Mouse (Mus musculus) midbrain, embryonic 16.5 days (tissue): ENCODE results near the gene Nol3. TPM values are rescaled to one million over a fixed set of nuclear protein-coding genes. Genes with fewer than 3 reads are reported as not detected.

Experiments
- ATAC-seq: fragments of 200-750 bp; cut with Nextera tagmentation; 2 replicates; pipeline ENCODE4 v1.8.0; 2017; ENCODE audit warnings: moderate TSS enrichment
- H3K27ac ChIP-seq: fragments of 300-500 bp; sonication (generic); 2 replicates; pipeline ENCODE4 v1.5.1; 2014; ENCODE audit warnings: mild to moderate bottlenecking, low read length, mixed read lengths
- H3K27me3 ChIP-seq: fragments of 300-500 bp; sonication (generic); 2 replicates; pipeline ENCODE4 v1.6.1; 2014; ENCODE audit warnings: low read depth, low read length, mixed read lengths; ENCODE audit not compliant: control insufficient read depth, insufficient read depth
- H3K36me3 ChIP-seq: fragments of 300-500 bp; sonication (generic); 2 replicates; pipeline ENCODE4 v1.6.1; 2014; ENCODE audit warnings: mild to moderate bottlenecking, low read length, moderate library complexity, mixed read lengths; ENCODE audit not compliant: control insufficient read depth, insufficient read depth
- H3K4me1 ChIP-seq: fragments of 300-500 bp; sonication (generic); 2 replicates; pipeline ENCODE4 v1.6.1; 2014; ENCODE audit warnings: mild to moderate bottlenecking, low read length, mixed read lengths; ENCODE audit not compliant: control insufficient read depth, insufficient read depth
- H3K4me2 ChIP-seq: fragments of 300-500 bp; sonication (generic); 2 replicates; pipeline ENCODE4 v1.6.1; 2014; ENCODE audit warnings: mild to moderate bottlenecking, low read length, mixed read lengths
- H3K4me3 ChIP-seq: fragments of 300-500 bp; sonication (generic); 2 replicates; pipeline ENCODE4 v1.5.1; 2014; ENCODE audit warnings: low read depth, mild to moderate bottlenecking, low read length, moderate library complexity, mixed read lengths
- H3K9ac ChIP-seq: fragments of 300-500 bp; sonication (generic); 2 replicates; pipeline ENCODE4 v1.6.1; 2014; ENCODE audit warnings: low read depth, low read length, mixed read lengths
- H3K9me3 ChIP-seq: fragments of 300-500 bp; sonication (generic); replicated peaks from 2 replicates; pipeline ENCODE4 v1.6.1; 2014; ENCODE audit warnings: mild to moderate bottlenecking, low read length, mixed read lengths; ENCODE audit not compliant: control insufficient read depth, poor library complexity, severe bottlenecking
- WGBS: fragments of 180-500 bp; shearing (Covaris S2); extraction: QIAGEN DNeasy Blood & Tissue Kit; methylation state at CpG from one replicate; pipeline ENCODE4 v1.1.7; 2014; 5-methylcytosine and 5-hydroxymethylcytosine counted together
- polyA plus RNA-seq: library from polyadenylated mRNA; unstranded; fragments of >200 nt; fragmentation: Nextera tagmentation; extraction: Ambion mirVana; gene quantifications from 2 replicates; pipeline ENCODE4 v1.2.1, GENCODE M21; 2015

The Nol3 gene
- polyA plus RNA-seq, 1 experiment from 2014 or later: 4.5 TPM

DNA sequence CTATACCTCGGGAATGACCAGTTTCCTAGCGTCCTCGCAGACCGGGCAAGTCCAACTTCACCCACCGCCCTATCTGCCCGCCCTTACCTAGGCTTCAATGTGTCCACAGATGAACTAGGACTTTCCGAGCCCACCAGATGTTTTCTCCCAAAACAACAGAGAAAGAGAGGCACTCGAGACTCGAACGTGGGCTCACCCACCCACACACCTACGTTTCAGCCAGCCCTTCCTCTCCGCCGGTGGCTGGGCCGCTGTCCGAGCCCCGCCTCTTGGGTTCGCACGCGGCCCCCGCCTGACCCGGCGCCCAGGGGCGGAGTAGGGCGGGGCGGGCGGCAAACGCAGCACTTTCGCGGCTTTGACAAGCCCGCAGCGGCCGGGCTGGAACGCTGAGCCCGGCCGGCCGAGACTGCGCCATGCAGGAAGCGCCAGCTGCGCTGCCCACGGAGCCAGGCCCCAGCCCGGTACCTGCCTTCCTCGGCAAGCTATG, 6.4 kb upstream of the Nol3 start, which contains the start of gene Hsf4:
TSS of gene Hsf4 (plus strand) at position 341 of the 487 bp plus-strand sequence.
- Histone ChIP-seq H3K27ac (peak within 1 kb of the TSS; percentile 67), H3K27me3 (peaks cover 84% of the 10 kb centered on the region), H3K4me1 (peaks cover 20% of the 10 kb centered on the region), H3K4me3 (peak within 1 kb of the TSS; percentile 49), H3K36me3 (no peaks in the 10 kb centered on the region), H3K9me3 (no peaks in the 10 kb centered on the region), H3K4me2 (peak within 1 kb of the TSS; percentile 94), H3K9ac (peak within 1 kb of the TSS; percentile 70)
- under 1% methylated on average over 31 of the region's 42 CpGs for WGBS
- ATAC-seq: 0 out of 2 replicates have a peak, but pooled peaks have one; percentile 1

- Histone ChIP-seq H3K4me3 (peak overlapping the region; percentile 49), H3K27ac (no peak overlapping the region), H3K4me1 (peaks cover 21% of the 10 kb centered on the region), H3K27me3 (peaks cover 84% of the 10 kb centered on the region), H3K36me3 (no peaks in the 10 kb centered on the region), H3K9me3 (no peaks in the 10 kb centered on the region), H3K4me2 (peak overlapping the region; percentile 94), H3K9ac (peak overlapping the region; percentile 70)
- no peak for ATAC-seq
- 2% methylated on average over 39 of the region's 39 CpGs for WGBS
Measured at GRCm38 (mm10) chr8:105270101-105270915, 5.6 kb upstream of the Nol3 start.

DNA sequence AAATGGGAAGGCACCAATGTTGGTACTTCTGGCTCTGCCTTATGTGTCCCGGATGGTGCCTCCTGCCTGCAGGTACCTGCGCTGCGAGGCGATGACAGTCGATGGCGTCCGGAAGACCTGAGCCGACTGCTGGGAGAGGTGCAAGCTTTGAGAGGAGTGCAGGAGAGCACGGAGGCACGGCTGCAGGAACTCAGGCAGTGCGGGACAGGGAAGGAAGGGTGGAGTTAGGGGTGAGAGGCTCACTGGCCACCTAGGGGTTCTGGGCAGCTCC, 5.1 kb upstream of the Nol3 start:
- H3K27ac ChIP-seq: no peak overlapping the region
- peak overlapping the region; percentile 8 for H3K4me3 ChIP-seq
- 0% methylated on average over 11 of the region's 11 CpGs for WGBS
- no peak for ATAC-seq
- no peaks in the 10 kb centered on the region for H3K9me3 ChIP-seq
- peak overlapping the region; percentile 17; the same call in 1 of the 2 replicates for H3K9ac ChIP-seq
- H3K4me2 ChIP-seq: peak overlapping the region; percentile 33
- H3K36me3 ChIP-seq: no peaks in the 10 kb centered on the region
- peaks cover 26% of the 10 kb centered on the region for H3K4me1 ChIP-seq
- H3K27me3 ChIP-seq: peaks cover 85% of the 10 kb centered on the region

DNA sequence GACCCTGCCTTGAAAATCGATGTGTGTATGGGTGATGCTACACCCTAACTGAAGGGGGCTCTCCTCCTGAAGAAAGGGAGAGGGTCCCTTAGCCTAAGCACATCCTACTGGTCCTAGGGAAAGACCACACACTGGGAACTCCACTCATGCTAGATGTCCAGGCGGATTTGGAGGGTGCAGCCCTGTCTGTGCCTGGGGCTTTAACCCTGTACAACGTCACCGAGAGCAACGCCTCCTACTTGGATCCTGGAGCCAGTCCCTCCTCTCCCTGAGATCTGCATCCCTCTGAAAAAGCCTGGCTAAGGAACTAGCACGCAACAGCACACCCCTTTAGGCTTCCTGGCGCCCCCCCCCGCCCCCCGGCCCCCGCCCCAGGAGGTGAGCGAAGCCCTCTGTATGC, 553 bp upstream of the Nol3 start:
- peak overlapping the region; percentile 96 for H3K4me2 ChIP-seq
- peaks cover 23% of the 10 kb centered on the region for H3K4me1 ChIP-seq
- peaks cover 62% of the 10 kb centered on the region for H3K27me3 ChIP-seq
- ATAC-seq: no peak
- no peak overlapping the region for H3K27ac ChIP-seq
- 10% methylated on average over 10 of the region's 11 CpGs for WGBS
- H3K4me3 ChIP-seq: peak overlapping the region; percentile 55; the same call in 1 of the 2 replicates
- H3K9me3 ChIP-seq: no peaks in the 10 kb centered on the region
- 0 out of 2 replicates have a peak overlapping the region, but pooled peaks have one; percentile 70 for H3K9ac ChIP-seq
- 0 out of 2 replicates have a peak, but pooled peaks cover 3% of the 10 kb centered on the region for H3K36me3 ChIP-seq

- 2% methylated on average over 29 of the region's 30 CpGs for WGBS
- H3K4me3 ChIP-seq: peak overlapping the region; percentile 55
Measured at GRCm38 (mm10) chr8:105276292-105277120, 566 bp downstream of the Nol3 start.

DNA sequence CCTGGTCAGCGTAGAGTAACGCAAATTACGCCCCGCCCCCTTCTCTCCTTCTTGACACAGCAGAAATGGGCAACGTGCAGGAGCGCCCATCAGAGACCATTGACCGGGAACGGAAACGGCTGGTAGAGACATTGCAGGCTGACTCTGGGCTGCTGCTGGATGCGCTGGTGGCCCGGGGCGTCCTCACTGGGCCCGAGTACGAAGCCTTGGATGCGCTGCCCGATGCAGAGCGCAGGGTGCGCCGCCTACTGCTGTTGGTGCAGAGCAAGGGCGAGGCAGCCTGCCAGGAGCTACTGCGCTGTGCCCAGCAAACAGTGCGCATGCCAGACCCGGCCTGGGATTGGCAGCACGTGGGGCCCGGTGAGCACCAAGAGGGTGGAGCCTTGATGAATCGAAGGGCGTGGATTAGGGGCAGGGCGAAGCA, 3.0 kb downstream of the Nol3 start:
- Histone ChIP-seq H3K36me3 (peaks cover 15% of the 10 kb centered on the region), H3K9ac (peak overlapping the region; percentile 49; the same call in 1 of the 2 replicates), H3K4me2 (peak overlapping the region; percentile 50), H3K27me3 (peaks cover 30% of the 10 kb centered on the region), H3K9me3 (no peaks in the 10 kb centered on the region), H3K27ac (no peak overlapping the region), H3K4me3 (peak overlapping the region; percentile 16; the same call in 1 of the 2 replicates), H3K4me1 (peaks cover 18% of the 10 kb centered on the region)
- WGBS: 2% methylated on average over 27 of the region's 28 CpGs
- peak; percentile 49 for ATAC-seq

More at GRCm38 (mm10) chr8:105276292-105277120, 566 bp downstream of the Nol3 start:
- H3K4me1 ChIP-seq: peaks cover 18% of the 10 kb centered on the region
- H3K9ac ChIP-seq: peak overlapping the region; percentile 70
- H3K27ac ChIP-seq: 0 out of 2 replicates have a peak overlapping the region, but pooled peaks have one; percentile 33
- peak; percentile 70 for ATAC-seq
- H3K27me3 ChIP-seq: peaks cover 50% of the 10 kb centered on the region
- H3K36me3 ChIP-seq: peaks cover 5% of the 10 kb centered on the region; the same call in 1 of the 2 replicates
- H3K9me3 ChIP-seq: no peaks in the 10 kb centered on the region
- peak overlapping the region; percentile 96 for H3K4me2 ChIP-seq

GRCm38 (mm10) chr8:105280567-105280966, 4.6 kb downstream of the Nol3 start:
- Histone ChIP-seq H3K27me3 (peaks cover 15% of the 10 kb centered on the region), H3K9me3 (no peaks in the 10 kb centered on the region), H3K4me2 (no peak overlapping the region), H3K27ac (no peak overlapping the region), H3K4me3 (no peak overlapping the region), H3K9ac (no peak overlapping the region), H3K4me1 (peaks cover 20% of the 10 kb centered on the region), H3K36me3 (peaks cover 20% of the 10 kb centered on the region)
- WGBS: 66% methylated on average over 3 of the region's 3 CpGs
- no peak for ATAC-seq

- no peaks in the 10 kb centered on the region for H3K9me3 ChIP-seq
- H3K4me3 ChIP-seq: no peak overlapping the region
- peaks cover 11% of the 10 kb centered on the region for H3K27me3 ChIP-seq
- no peak overlapping the region for H3K27ac ChIP-seq
- peaks cover 21% of the 10 kb centered on the region for H3K4me1 ChIP-seq
- WGBS: 88% methylated on average over 12 of the region's 12 CpGs
- no peak overlapping the region for H3K4me2 ChIP-seq
- no peak for ATAC-seq
- H3K9ac ChIP-seq: no peak overlapping the region
- H3K36me3 ChIP-seq: peaks cover 20% of the 10 kb centered on the region
Measured at GRCm38 (mm10) chr8:105281821-105282220, 5.9 kb downstream of the Nol3 start.
